Mouse (Mus musculus): ENCODE measurements around the gene Cutc. TPM values are rescaled to one million over a fixed set of nuclear protein-coding genes. Genes with fewer than 3 reads are reported as not detected.

The Cutc gene
- polyA plus RNA-seq (2016; fragmentation: Nextera tagmentation; extraction: Ambion mirVana): 14.0 and 14.7 TPM in 2 replicates

DNA sequence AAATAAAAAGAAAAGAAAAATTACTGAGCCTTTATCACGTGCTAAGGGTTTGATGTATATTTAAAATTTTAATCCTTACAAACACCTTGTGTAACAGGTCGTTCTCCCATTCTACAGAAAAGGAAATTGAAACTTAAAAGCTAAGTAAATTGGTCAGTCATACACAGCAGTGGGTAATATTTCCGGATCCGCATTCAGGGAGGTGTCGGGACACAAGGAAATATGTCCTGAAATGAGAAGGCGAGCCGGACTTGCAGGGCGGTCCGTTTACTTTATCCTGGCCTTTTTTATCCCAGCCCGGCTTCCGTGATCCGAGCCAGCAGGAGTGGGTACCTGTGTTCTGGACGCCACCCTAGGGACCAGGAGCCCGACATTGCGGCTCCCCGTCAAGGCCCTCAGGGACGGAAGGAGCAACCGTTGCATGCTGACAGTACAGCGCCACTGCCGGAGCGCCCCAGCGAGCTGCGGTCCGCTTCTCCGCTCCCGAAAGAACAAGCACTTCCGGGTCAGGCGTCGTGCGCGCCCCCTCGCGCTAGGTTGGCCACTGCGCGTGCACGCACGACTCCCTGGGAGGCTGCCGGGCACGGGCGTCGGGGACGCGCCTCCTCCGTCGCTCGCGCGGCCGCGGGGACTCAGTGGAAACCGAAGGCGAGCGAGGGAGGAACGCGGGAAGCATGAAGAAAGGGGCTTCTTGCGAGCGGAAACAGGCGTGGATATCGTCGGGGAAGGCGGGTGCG, at the start of gene Cutc, which contains the start of gene Cox15:
Cutc (plus strand) TSS at position 508 of the 737 bp plus-strand sequence.
Cox15 (minus strand) TSS at position 512 of the 737 bp plus-strand sequence.
- peak within 1 kb of the TSS; percentile 97 for H3K27ac ChIP-seq (replicated peaks)
- H3K4me1 ChIP-seq: peaks cover 17% of the 10 kb centered on the region
- H3K36me3 ChIP-seq: peaks cover 34% of the 10 kb centered on the region
- H3K27me3 ChIP-seq (ENCODE audit: low read depth, poor library complexity, severe bottlenecking): no peaks in the 10 kb centered on the region
- peak; percentile 95 for DNase-seq (ENCODE audit: low spot score)
- 1% methylated on average over 62 of the region's 62 CpGs for WGBS
- H3K9me3 ChIP-seq (replicated peaks): no peaks in the 10 kb centered on the region
- peak within 1 kb of the TSS; percentile 66 for H3K4me3 ChIP-seq

DNA sequence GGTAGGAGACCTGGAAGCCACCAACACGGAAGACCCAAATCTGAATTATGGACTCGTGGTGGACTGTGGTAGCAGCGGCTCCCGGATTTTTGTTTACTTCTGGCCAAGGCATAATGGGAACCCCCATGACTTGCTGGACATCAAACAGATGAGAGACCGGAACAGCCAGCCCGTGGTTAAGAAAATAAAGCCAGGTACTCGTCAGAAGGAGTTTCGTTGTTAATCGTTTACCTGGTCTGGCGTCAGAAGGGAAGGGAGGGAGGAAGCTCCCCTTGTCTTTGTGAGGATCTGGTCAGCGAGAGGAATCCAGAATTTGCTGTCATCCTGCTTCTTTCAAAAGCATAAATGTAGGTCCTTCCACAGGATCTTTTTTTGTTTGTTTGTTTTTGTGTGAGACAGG, 48.6 kb upstream of the Cutc start:
- Histone ChIP-seq H3K27ac (replicated peaks) (no peak overlapping the region), H3K9me3 (replicated peaks) (peaks cover 4% of the 10 kb centered on the region; the same call in 1 of the 2 replicates), H3K4me3 (no peak overlapping the region), H3K36me3 (peaks cover 84% of the 10 kb centered on the region), H3K4me1 (peaks cover under 1% of the 10 kb centered on the region; the same call in 1 of the 2 replicates), H3K27me3 (ENCODE audit: low read depth, poor library complexity, severe bottlenecking) (no peaks in the 10 kb centered on the region)
- WGBS: 94% methylated on average over 11 of the region's 11 CpGs
- DNase-seq (ENCODE audit: low spot score): no peak

GRCm38 (mm10) chr19:43704787-43705497, 47.9 kb upstream of the Cutc start:
- Histone ChIP-seq H3K4me1 (peaks cover 5% of the 10 kb centered on the region; the same call in 1 of the 2 replicates), H3K36me3 (peaks cover 81% of the 10 kb centered on the region)

GRCm38 (mm10) chr19:43708206-43708605, 44.6 kb upstream of the Cutc start:
- no peaks in the 10 kb centered on the region for H3K27me3 ChIP-seq (ENCODE audit: low read depth, poor library complexity, severe bottlenecking)
- H3K9me3 ChIP-seq (replicated peaks): no peaks in the 10 kb centered on the region
- H3K27ac ChIP-seq (replicated peaks): no peak overlapping the region
- WGBS: 94% methylated on average over 7 of the region's 7 CpGs
- DNase-seq (ENCODE audit: low spot score): no peak
- peaks cover 65% of the 10 kb centered on the region for H3K36me3 ChIP-seq
- H3K4me1 ChIP-seq: peaks cover 5% of the 10 kb centered on the region; the same call in 1 of the 2 replicates
- no peak overlapping the region for H3K4me3 ChIP-seq

More at GRCm38 (mm10) chr19:43704787-43705497, 47.9 kb upstream of the Cutc start:
- Histone ChIP-seq H3K9me3 (replicated peaks) (peaks cover 4% of the 10 kb centered on the region; the same call in 1 of the 2 replicates), H3K4me3 (no peak overlapping the region), H3K27ac (replicated peaks) (no peak overlapping the region), H3K27me3 (ENCODE audit: low read depth, poor library complexity, severe bottlenecking) (no peaks in the 10 kb centered on the region)
- 93% methylated on average over 17 of the region's 17 CpGs for WGBS
- no peak for DNase-seq (ENCODE audit: low spot score)

GRCm38 (mm10) chr19:43709317-43709716, 43.5 kb upstream of the Cutc start:
- no peaks in the 10 kb centered on the region for H3K9me3 ChIP-seq (replicated peaks)
- 85% methylated on average over 8 of the region's 8 CpGs for WGBS

GRCm38 (mm10) chr19:43711159-43711916, 41.5 kb upstream of the Cutc start:
- WGBS: 61% methylated on average over 22 of the region's 22 CpGs
- peaks cover 44% of the 10 kb centered on the region for H3K36me3 ChIP-seq
- no peak overlapping the region for H3K4me3 ChIP-seq

More at GRCm38 (mm10) chr19:43709317-43709716, 43.5 kb upstream of the Cutc start:
- H3K4me3 ChIP-seq: no peak overlapping the region
- no peak overlapping the region for H3K27ac ChIP-seq (replicated peaks)
- peaks cover 56% of the 10 kb centered on the region for H3K36me3 ChIP-seq
- DNase-seq (ENCODE audit: low spot score): no peak
- H3K27me3 ChIP-seq (ENCODE audit: low read depth, poor library complexity, severe bottlenecking): no peaks in the 10 kb centered on the region
- peaks cover 5% of the 10 kb centered on the region; the same call in 1 of the 2 replicates for H3K4me1 ChIP-seq

GRCm38 (mm10) chr19:43711971-43712370, 40.8 kb upstream of the Cutc start:
- 81% methylated on average over 5 of the region's 5 CpGs for WGBS
- no peaks in the 10 kb centered on the region for H3K9me3 ChIP-seq (replicated peaks)
- no peak overlapping the region for H3K27ac ChIP-seq (replicated peaks)
- H3K4me1 ChIP-seq: peaks cover 5% of the 10 kb centered on the region; the same call in 1 of the 2 replicates
- DNase-seq (ENCODE audit: low spot score): no peak
- H3K27me3 ChIP-seq (ENCODE audit: low read depth, poor library complexity, severe bottlenecking): no peaks in the 10 kb centered on the region
- no peak overlapping the region for H3K4me3 ChIP-seq
- H3K36me3 ChIP-seq: peaks cover 37% of the 10 kb centered on the region

More at GRCm38 (mm10) chr19:43711159-43711916, 41.5 kb upstream of the Cutc start:
- Histone ChIP-seq H3K27ac (replicated peaks) (no peak overlapping the region), H3K9me3 (replicated peaks) (no peaks in the 10 kb centered on the region), H3K4me1 (peaks cover 5% of the 10 kb centered on the region; the same call in 1 of the 2 replicates), H3K27me3 (ENCODE audit: low read depth, poor library complexity, severe bottlenecking) (no peaks in the 10 kb centered on the region)
- no peak for DNase-seq (ENCODE audit: low spot score)

- Histone ChIP-seq H3K27ac (replicated peaks) (no peak overlapping the region), H3K4me3 (no peak overlapping the region), H3K36me3 (peaks cover 56% of the 10 kb centered on the region), H3K9me3 (replicated peaks) (no peaks in the 10 kb centered on the region), H3K4me1 (peaks cover 12% of the 10 kb centered on the region), H3K27me3 (ENCODE audit: low read depth, poor library complexity, severe bottlenecking) (no peaks in the 10 kb centered on the region)
- WGBS: 96% methylated on average over 11 of the region's 11 CpGs
- DNase-seq (ENCODE audit: low spot score): no peak
Measured at GRCm38 (mm10) chr19:43720061-43720460, 32.7 kb upstream of the Cutc start.

DNA sequence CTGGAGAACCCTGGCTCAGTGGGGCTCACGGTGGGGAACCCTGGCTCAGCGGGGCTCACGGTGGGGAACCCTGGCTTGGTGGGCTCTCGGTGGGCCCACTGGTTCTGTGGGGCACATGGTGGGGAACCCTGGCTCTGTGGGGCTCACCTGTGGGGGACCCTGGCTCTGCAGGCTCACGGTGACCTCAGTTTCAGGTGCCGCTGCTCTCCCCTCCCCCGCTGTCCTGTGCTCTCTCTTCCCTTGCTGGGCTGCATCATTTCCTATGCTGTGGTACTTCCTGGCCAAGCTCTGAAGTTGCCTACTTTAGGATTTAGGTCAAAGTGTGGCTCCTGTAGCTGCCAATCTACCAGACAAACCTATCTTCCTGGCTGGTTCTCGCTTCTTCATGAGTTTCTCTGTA, 29.9 kb upstream of the Cutc start:
- Histone ChIP-seq H3K27me3 (ENCODE audit: low read depth, poor library complexity, severe bottlenecking) (no peaks in the 10 kb centered on the region), H3K4me3 (no peak overlapping the region), H3K27ac (replicated peaks) (no peak overlapping the region), H3K9me3 (replicated peaks) (no peaks in the 10 kb centered on the region), H3K36me3 (peaks cover 73% of the 10 kb centered on the region), H3K4me1 (peaks cover 19% of the 10 kb centered on the region)
- no peak for DNase-seq (ENCODE audit: low spot score)
- WGBS: 65% methylated on average over 8 of the region's 8 CpGs

DNA sequence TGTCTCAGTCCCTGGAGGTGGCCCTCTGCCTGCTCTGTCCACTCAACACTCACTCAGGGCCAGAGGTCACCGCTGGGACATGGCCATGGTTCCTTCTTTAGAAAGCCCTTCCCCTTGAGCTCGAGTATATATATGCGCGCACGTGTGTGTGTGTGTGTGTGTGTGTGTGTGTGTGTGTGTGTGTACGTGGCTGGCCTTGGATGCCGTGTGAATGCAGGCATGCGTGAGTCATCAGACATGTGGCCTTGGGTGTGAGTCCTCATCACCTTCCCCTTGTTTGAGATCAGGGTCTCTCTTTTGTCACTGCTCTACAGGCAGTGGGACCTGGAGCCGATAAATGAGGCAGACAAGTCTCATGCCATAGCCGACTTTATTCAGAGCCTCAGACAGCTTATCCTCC, 29.3 kb upstream of the Cutc start:
- H3K4me1 ChIP-seq: peaks cover 19% of the 10 kb centered on the region
- WGBS: 83% methylated on average over 10 of the region's 10 CpGs
- H3K4me3 ChIP-seq: no peak overlapping the region
- DNase-seq (ENCODE audit: low spot score): no peak
- no peak overlapping the region for H3K27ac ChIP-seq (replicated peaks)
- H3K36me3 ChIP-seq: peaks cover 73% of the 10 kb centered on the region
- no peaks in the 10 kb centered on the region for H3K27me3 ChIP-seq (ENCODE audit: low read depth, poor library complexity, severe bottlenecking)
- no peaks in the 10 kb centered on the region for H3K9me3 ChIP-seq (replicated peaks)

- peaks cover 73% of the 10 kb centered on the region for H3K36me3 ChIP-seq
- H3K4me3 ChIP-seq: no peak overlapping the region
- H3K4me1 ChIP-seq: peaks cover 19% of the 10 kb centered on the region
- no peaks in the 10 kb centered on the region for H3K27me3 ChIP-seq (ENCODE audit: low read depth, poor library complexity, severe bottlenecking)
- WGBS: 90% methylated on average over 20 of the region's 20 CpGs
- no peak overlapping the region for H3K27ac ChIP-seq (replicated peaks)
- no peaks in the 10 kb centered on the region for H3K9me3 ChIP-seq (replicated peaks)
- no peak for DNase-seq (ENCODE audit: low spot score)
Measured at GRCm38 (mm10) chr19:43724194-43724593, 28.6 kb upstream of the Cutc start.

DNA sequence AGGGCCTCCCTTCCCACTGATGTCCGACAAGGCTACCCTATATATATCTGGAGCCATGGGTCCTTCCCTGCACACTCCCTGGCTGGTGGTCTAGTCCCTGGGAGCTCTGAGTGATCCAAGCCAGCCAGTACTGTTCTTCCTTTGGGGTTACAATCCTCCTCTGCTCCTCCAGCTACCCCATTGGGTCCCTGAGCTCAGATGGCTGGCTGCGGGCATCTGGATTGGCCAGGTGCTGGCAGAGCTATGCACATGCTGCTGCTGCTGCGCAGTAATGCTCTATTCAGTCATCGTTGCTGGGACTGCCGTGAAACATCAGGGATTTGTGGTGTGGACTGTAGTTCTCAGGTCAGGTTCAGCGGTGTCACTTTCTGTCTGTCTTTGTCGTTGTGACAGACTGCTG, 28.0 kb upstream of the Cutc start:
- H3K27ac ChIP-seq (replicated peaks): no peak overlapping the region
- no peaks in the 10 kb centered on the region for H3K27me3 ChIP-seq (ENCODE audit: low read depth, poor library complexity, severe bottlenecking)
- DNase-seq (ENCODE audit: low spot score): no peak
- no peaks in the 10 kb centered on the region for H3K9me3 ChIP-seq (replicated peaks)
- H3K4me3 ChIP-seq: no peak overlapping the region
- WGBS: 85% methylated on average over 7 of the region's 7 CpGs
- H3K4me1 ChIP-seq: peaks cover 25% of the 10 kb centered on the region
- peaks cover 78% of the 10 kb centered on the region for H3K36me3 ChIP-seq
